Mouse (Mus musculus) MEL (cell line): ENCODE results near the gene Myo1e. TPM values are rescaled to one million over a fixed set of nuclear protein-coding genes. Genes with fewer than 3 reads are reported as not detected.

Experiments used
- DNase-seq: peaks from one replicate; pipeline ENCODE4 v3.0.0; 2011; ENCODE audit warnings: low read depth, low spot score
- H3K27ac ChIP-seq: 2 replicates; pipeline ENCODE4 v1.5.1; 2012; ENCODE audit warnings: low read depth, mild to moderate bottlenecking, control low read depth, low read length, moderate library complexity; ENCODE audit not compliant: control insufficient read depth
- H3K27me3 ChIP-seq, 2 experiments: fragments of 150-350 bp in 1 of 2; sonication (generic) in 1 of 2; 2 replicates each; pipeline ENCODE4 v1.6.1; 2012; ENCODE audit warnings: low read length in 2 of 2, mild to moderate bottlenecking in 2 of 2, improper control_type of control experiment in 1 of 2, moderate library complexity in 1 of 2; ENCODE audit not compliant: insufficient read depth in 2 of 2, control insufficient read depth in 1 of 2
- H3K36me3 ChIP-seq, 2 experiments: 2 replicates each; pipeline ENCODE4 v1.6.1; 2012 to 2014; ENCODE audit warnings: low read length in 2 of 2, improper control_type of control experiment in 1 of 2, inconsistent platforms in 1 of 2, mild to moderate bottlenecking in 1 of 2; ENCODE audit not compliant: insufficient read depth in 2 of 2, control insufficient read depth in 1 of 2
- H3K4me1 ChIP-seq, 2 experiments: fragments of 150-350 bp in 1 of 2; sonication (generic) in 1 of 2; 2 replicates each; pipeline ENCODE4 v1.6.1; 2012; ENCODE audit warnings: low read length in 2 of 2, improper control_type of control experiment in 1 of 2, mild to moderate bottlenecking in 1 of 2; ENCODE audit not compliant: insufficient read depth in 2 of 2, control insufficient read depth in 1 of 2
- H3K4me3 ChIP-seq, 2 experiments: fragments of 150-350 bp in 1 of 2; sonication (generic) in 1 of 2; 2 replicates each; pipeline ENCODE4 v1.5.1; 2012; ENCODE audit warnings: low read depth in 2 of 2, low read length in 2 of 2, mild to moderate bottlenecking in 2 of 2, moderate library complexity in 2 of 2, control low read depth in 1 of 2, improper control_type of control experiment in 1 of 2; ENCODE audit not compliant: control insufficient read depth in 1 of 2, insufficient read depth in 1 of 2
- H3K79me2 ChIP-seq: 2 replicates; pipeline ENCODE4 v1.6.1; 2012; ENCODE audit warnings: mild to moderate bottlenecking, low read length, moderate library complexity; ENCODE audit not compliant: control insufficient read depth, poor library complexity, insufficient read depth
- H3K9ac ChIP-seq: 2 replicates; pipeline ENCODE4 v1.6.1; 2012; ENCODE audit warnings: low read depth, mild to moderate bottlenecking, control low read depth, low read length, moderate library complexity; ENCODE audit not compliant: control insufficient read depth, poor library complexity, severe bottlenecking
- H3K9me3 ChIP-seq: fragments of 150-350 bp; sonication (generic); replicated peaks from 2 replicates; pipeline ENCODE4 v1.6.1; 2012; ENCODE audit warnings: mild to moderate bottlenecking, low read length, improper control_type of control experiment, moderate library complexity; ENCODE audit not compliant: insufficient read depth
- CHD1 ChIP-seq: IDR thresholded peaks from 2 replicates; pipeline ENCODE4 v1.6.1; 2012; ENCODE audit warnings: low read depth, mild to moderate bottlenecking, inconsistent platforms, low read length, improper control_type of control experiment
- CHD2 ChIP-seq: IDR thresholded peaks from 2 replicates; pipeline ENCODE4 v1.6.1; 2011; ENCODE audit warnings: low read length, improper control_type of control experiment
- E2F4 ChIP-seq: IDR thresholded peaks from 2 replicates; pipeline ENCODE4 v1.6.1; 2011; ENCODE audit warnings: low read depth, low read length, improper control_type of control experiment, borderline replicate concordance
- EP300 ChIP-seq, 2 experiments: IDR thresholded peaks; 2 replicates each; pipeline ENCODE4 v1.6.1; 2011; ENCODE audit warnings: improper control_type of control experiment in 2 of 2, low read length in 2 of 2, low read depth in 1 of 2, mild to moderate bottlenecking in 1 of 2
- ETS1 ChIP-seq: IDR thresholded peaks from 2 replicates; pipeline ENCODE4 v1.6.1; 2012; ENCODE audit warnings: low read depth, mild to moderate bottlenecking, inconsistent platforms, low read length, improper control_type of control experiment, moderate library complexity
- GABPA ChIP-seq: IDR thresholded peaks from 2 replicates; pipeline ENCODE4 v1.6.1; 2012; ENCODE audit warnings: low read depth, mild to moderate bottlenecking, inconsistent platforms, low read length, improper control_type of control experiment, moderate library complexity
- GATA1 ChIP-seq: IDR thresholded peaks from 2 replicates; pipeline ENCODE4 v1.6.1; 2011; ENCODE audit warnings: low read depth, low read length, improper control_type of control experiment
- HCFC1 ChIP-seq: IDR thresholded peaks from 2 replicates; pipeline ENCODE4 v1.6.1; 2012; ENCODE audit warnings: low read depth, mild to moderate bottlenecking, inconsistent platforms, low read length, improper control_type of control experiment, moderate library complexity
- JUND ChIP-seq: IDR thresholded peaks from 2 replicates; pipeline ENCODE4 v1.6.1; 2011; ENCODE audit warnings: low read depth, mild to moderate bottlenecking, improper control_type of control experiment, low read length
- KAT2A ChIP-seq: conservative IDR thresholded peaks from 2 replicates; pipeline ENCODE4 v1.6.1; 2012; ENCODE audit warnings: low read depth, low read length, improper control_type of control experiment, inconsistent platforms
- MAFK ChIP-seq: IDR thresholded peaks from 2 replicates; pipeline ENCODE4 v1.6.1; 2011; ENCODE audit warnings: low read depth, mild to moderate bottlenecking, low read length, improper control_type of control experiment, borderline replicate concordance
- MAX ChIP-seq: IDR thresholded peaks from 2 replicates; pipeline ENCODE4 v1.6.1; 2011; ENCODE audit warnings: low read length, improper control_type of control experiment
- MAZ ChIP-seq: IDR thresholded peaks from 2 replicates; pipeline ENCODE4 v1.6.1; 2012; ENCODE audit warnings: low read depth, mild to moderate bottlenecking, inconsistent platforms, low read length, improper control_type of control experiment
- MEF2A ChIP-seq: IDR thresholded peaks from 2 replicates; pipeline ENCODE4 v1.6.1; 2014; ENCODE audit warnings: low read depth, mild to moderate bottlenecking, inconsistent platforms, low read length, improper control_type of control experiment; ENCODE audit not compliant: poor library complexity, insufficient replicate concordance, severe bottlenecking; ENCODE audit errors: extremely low read depth
- MXI1 ChIP-seq: IDR thresholded peaks from 2 replicates; pipeline ENCODE4 v1.6.1; 2011; ENCODE audit warnings: mild to moderate bottlenecking, low read depth, low read length, improper control_type of control experiment
- MYB ChIP-seq: IDR thresholded peaks from 2 replicates; pipeline ENCODE4 v1.6.1; 2011; ENCODE audit warnings: mild to moderate bottlenecking, low read depth, low read length, improper control_type of control experiment
- MYC ChIP-seq: IDR thresholded peaks from 2 replicates; pipeline ENCODE4 v1.6.1; 2011; ENCODE audit warnings: low read depth, mild to moderate bottlenecking, low read length, improper control_type of control experiment, moderate library complexity
- NELFE ChIP-seq: IDR thresholded peaks from 2 replicates; pipeline ENCODE4 v1.6.1; 2011; ENCODE audit warnings: low read depth, low read length, improper control_type of control experiment
- NRF1 ChIP-seq: IDR thresholded peaks from 2 replicates; pipeline ENCODE4 v1.6.1; 2014; ENCODE audit warnings: low read depth, mild to moderate bottlenecking, inconsistent platforms, low read length, improper control_type of control experiment, moderate library complexity; ENCODE audit not compliant: poor library complexity, insufficient read depth, severe bottlenecking
- POLR2A ChIP-seq, 2 experiments: IDR thresholded peaks; 2 replicates each; pipeline ENCODE4 v1.6.1; 2011 to 2012; ENCODE audit warnings: low read length in 2 of 2, mild to moderate bottlenecking in 2 of 2, control low read depth in 1 of 2, improper control_type of control experiment in 1 of 2, low read depth in 1 of 2, moderate library complexity in 1 of 2; ENCODE audit not compliant: control insufficient read depth in 1 of 2, insufficient read depth in 1 of 2, poor library complexity in 1 of 2
- RAD21 ChIP-seq: IDR thresholded peaks from 2 replicates; pipeline ENCODE4 v1.6.1; 2011; ENCODE audit warnings: mild to moderate bottlenecking, low read depth, low read length, improper control_type of control experiment
- SIN3A ChIP-seq: IDR thresholded peaks from 2 replicates; pipeline ENCODE4 v1.6.1; 2012; ENCODE audit warnings: low read length, improper control_type of control experiment, inconsistent platforms
- TAL1 ChIP-seq: IDR thresholded peaks from 2 replicates; pipeline ENCODE4 v1.6.1; 2012; ENCODE audit warnings: mild to moderate bottlenecking, inconsistent platforms, low read length, moderate library complexity, mixed read lengths
- TBP ChIP-seq: IDR thresholded peaks from 2 replicates; pipeline ENCODE4 v1.8.0; 2011; ENCODE audit warnings: low read depth, low read length, improper control_type of control experiment
- TCF12 ChIP-seq: IDR thresholded peaks from 2 replicates; pipeline ENCODE4 v1.6.1; 2014; ENCODE audit warnings: low read depth, mild to moderate bottlenecking, inconsistent platforms, low read length, improper control_type of control experiment, moderate library complexity
- UBTF ChIP-seq: IDR thresholded peaks from 2 replicates; pipeline ENCODE4 v1.6.1; 2012; ENCODE audit warnings: low read depth, mild to moderate bottlenecking, inconsistent platforms, low read length, improper control_type of control experiment, moderate library complexity, borderline replicate concordance; ENCODE audit not compliant: insufficient read depth
- USF1 ChIP-seq: IDR thresholded peaks from 2 replicates; pipeline ENCODE4 v1.6.1; 2014; ENCODE audit warnings: low read depth, mild to moderate bottlenecking, inconsistent platforms, low read length, improper control_type of control experiment, moderate library complexity
- ZKSCAN1 ChIP-seq: IDR thresholded peaks from 2 replicates; pipeline ENCODE4 v1.6.1; 2012; ENCODE audit warnings: low read depth, mild to moderate bottlenecking, inconsistent platforms, low read length, improper control_type of control experiment, moderate library complexity
- ZMIZ1 ChIP-seq: IDR thresholded peaks from 2 replicates; pipeline ENCODE4 v1.6.1; 2012; ENCODE audit warnings: low read depth, mild to moderate bottlenecking, inconsistent platforms, low read length, improper control_type of control experiment, moderate library complexity
- ZNF384 ChIP-seq: IDR thresholded peaks from 2 replicates; pipeline ENCODE4 v1.6.1; 2012; ENCODE audit warnings: low read depth, mild to moderate bottlenecking, inconsistent platforms, low read length, improper control_type of control experiment
- polyA plus RNA-seq, 2 experiments: library from polyadenylated mRNA; stranded (reverse) in 1 of 2; unstranded in 1 of 2; fragments of >175 nt in 1 of 2; fragments of >200 nt in 1 of 2; gene quantifications; 2 replicates each; pipeline versions ENCODE4 v1.2.1 to v1.2.4; 2012; ENCODE audit warnings: low replicate concordance in 2 of 2, low read depth in 1 of 2; ENCODE audit not compliant: insufficient read length in 2 of 2, insufficient read depth in 1 of 2, missing spikeins in 1 of 2
- total RNA-seq: library from RNA; depleted of rRNA; stranded (reverse); fragments of 300-350 nt; gene quantifications from 2 replicates; pipeline ENCODE4 v1.2.3, GENCODE M21; 2012

The Myo1e gene
- total and polyA plus RNA-seq, 3 experiments = 4.9 to 7.8 TPM; not detected in 1

- no peaks in the 10 kb centered on the region for H3K9me3 ChIP-seq
- H3K4me1 ChIP-seq = no peaks in the 10 kb centered on the region
- no peaks in the 10 kb centered on the region; a peak in 2 of 4 replicates for H3K27me3 ChIP-seq
- H3K9ac ChIP-seq = no peak overlapping the region
- no peak for DNase-seq
- no peak overlapping the region for H3K4me3 ChIP-seq
- no peak overlapping the region for H3K27ac ChIP-seq
- H3K36me3 ChIP-seq = no peaks in the 10 kb centered on the region
- TF ChIP-seq NELFE (no peak), UBTF (no peak), SIN3A (no peak), NRF1 (no peak), POLR2A (IDR thresholded peaks at IDR 0.05; ENCODE audit: control insufficient read depth in 1 of 2, insufficient read depth in 1 of 2, low read depth in 1 of 2, low read length in 2 of 2, poor library complexity in 1 of 2) (no peak), MEF2A (no peak), TBP (no peak), TAL1 (no peak), CHD2 (no peak), EP300 (IDR thresholded peaks at IDR 0.05; ENCODE audit: low read depth in 1 of 2, low read length in 2 of 2) (no peak), KAT2A (no peak), MAX (no peak), RAD21 (no peak), GATA1 (no peak), CHD1 (no peak), MYB (no peak), ETS1 (no peak), MYC (no peak), MAZ (no peak), MXI1 (no peak)
- H3K79me2 ChIP-seq = no peaks in the 10 kb centered on the region
These were observed 1.6 kb downstream of the Myo1e start for GRCm38 (mm10) chr9:70208751-70209150.

- no peak overlapping the region for H3K4me3 ChIP-seq
- H3K9ac ChIP-seq = no peak overlapping the region
- no peaks in the 10 kb centered on the region for H3K36me3 ChIP-seq
- H3K27me3 ChIP-seq = no peaks in the 10 kb centered on the region; a peak in 2 of 4 replicates
- H3K27ac ChIP-seq = no peak overlapping the region
- no peaks in the 10 kb centered on the region for H3K4me1 ChIP-seq
- H3K9me3 ChIP-seq = no peaks in the 10 kb centered on the region
- H3K79me2 ChIP-seq = no peaks in the 10 kb centered on the region
- no peak for DNase-seq
- TF ChIP-seq TCF12 = no peak
- TF ChIP-seq GATA1 = no peak
- TF ChIP-seq ZNF384 = no peak
- no peak for TF ChIP-seq ETS1
- TF ChIP-seq E2F4 = no peak
- TF ChIP-seq CHD1 = no peak
- TF ChIP-seq KAT2A = no peak
- no peak for TF ChIP-seq JUND
- TF ChIP-seq MYC = no peak
- no peak for TF ChIP-seq MAFK
- no peak for TF ChIP-seq ZKSCAN1
- no peak for TF ChIP-seq GABPA
- no peak for TF ChIP-seq NRF1
- no peak for TF ChIP-seq USF1
- no peak for TF ChIP-seq ZMIZ1
- TF ChIP-seq HCFC1 = no peak
- no peak for TF ChIP-seq RAD21
These were observed 2.3 kb downstream of the Myo1e start for GRCm38 (mm10) chr9:70209296-70210049.
